9 mouse cellular contexts compared by ENCODE assay signal in genomic region chr11:61143564-61144469, GRCm38 (mm10). TPM values are rescaled to one million over a fixed set of nuclear protein-coding genes. Genes with fewer than 3 reads are reported as not detected.
DNase-seq lines count a peak whose midpoint lies in the region; ATAC-seq lines count a peak whose summit lies in the region.
"Had no signal": no experiment of that assay in that cellular context is flagged by ENCODE, and none has a peak within 500 bp of the region (broad histone marks: within the 10 kb centered on the region; RNA-seq: fewer than 3 reads in every experiment).

No protein-coding gene starts in this region.

- no peak overlapping the region for H3K27ac ChIP-seq in heart, embryonic 13.5 days (replicated peaks)
- H3K27ac ChIP-seq in brown adipose tissue, adult 24 weeks (replicated peaks; ENCODE audit: low read depth, low read length): no peak overlapping the region
- H3K27ac ChIP-seq in hindbrain, embryonic 12.5 days: no peak overlapping the region
- no peak overlapping the region for H3K27ac ChIP-seq in midbrain, embryonic 16.5 days (ENCODE audit: low read length)

- peaks cover 39% of the 10 kb centered on the region for H3K27me3 ChIP-seq in heart, embryonic 13.5 days (replicated peaks)
- H3K27me3 ChIP-seq in hindbrain, embryonic 12.5 days: peaks cover 26% of the 10 kb centered on the region
- no peaks in the 10 kb centered on the region for H3K27me3 ChIP-seq in midbrain, embryonic 16.5 days (ENCODE audit: control insufficient read depth, insufficient read depth, low read depth, low read length)

- no peak for ATAC-seq in heart, embryonic 13.5 days (ENCODE audit: extremely low read depth, insufficient number of reproducible peaks, low FRiP score, low TSS enrichment)
- ATAC-seq in hindbrain, embryonic 12.5 days (ENCODE audit: low FRiP score): no peak
- ATAC-seq in midbrain, embryonic 16.5 days: no peak

- DNase-seq in heart, postnatal 4 days: no peak
- peak; percentile 80 to 81 for DNase-seq in B cell, adult 2 months
- DNase-seq in naive thymus-derived CD4-positive, alpha-beta T cell, adult 2 months (ENCODE audit: low read depth): peak; percentile 67
- DNase-seq in cerebellum, adult 11-12 months: no peak
- DNase-seq: right cerebral cortex, postnatal 4 days had no signal

- WGBS in heart, embryonic 13.5 days: 51% methylated on average over 7 of the region's 7 CpGs
- 76% methylated on average over 7 of the region's 7 CpGs for WGBS in hindbrain, embryonic 12.5 days
- WGBS in midbrain, embryonic 16.5 days: 81% methylated on average over 7 of the region's 7 CpGs

- no peaks in the 10 kb centered on the region for H3K36me3 ChIP-seq in heart, embryonic 13.5 days
- H3K36me3 ChIP-seq in hindbrain, embryonic 12.5 days: no peaks in the 10 kb centered on the region
- H3K36me3 ChIP-seq in midbrain, embryonic 16.5 days (ENCODE audit: control insufficient read depth, insufficient read depth, low read length): no peaks in the 10 kb centered on the region

- H3K4me3 ChIP-seq in heart, embryonic 13.5 days: no peak overlapping the region
- peak overlapping the region; percentile 52 for H3K4me3 ChIP-seq in brown adipose tissue, adult 24 weeks (ENCODE audit: insufficient read depth, low read depth, low read length)
- H3K4me3 ChIP-seq in hindbrain, embryonic 12.5 days: no peak overlapping the region
- H3K4me3 ChIP-seq in midbrain, embryonic 16.5 days (ENCODE audit: low read depth, low read length): no peak overlapping the region

- no peak overlapping the region for H3K9ac ChIP-seq in heart, embryonic 13.5 days
- H3K9ac ChIP-seq in hindbrain, embryonic 12.5 days: no peak overlapping the region
- no peak overlapping the region for H3K9ac ChIP-seq in midbrain, embryonic 16.5 days (ENCODE audit: low read depth, low read length)

- H3K4me1 ChIP-seq in heart, embryonic 13.5 days: peaks cover 24% of the 10 kb centered on the region
- no peaks in the 10 kb centered on the region; the same call in 1 of the 2 replicates for H3K4me1 ChIP-seq in brown adipose tissue, adult 24 weeks (ENCODE audit: control insufficient read depth, insufficient read depth, insufficient read length, low read length)
- peaks cover 7% of the 10 kb centered on the region; the same call in 1 of the 2 replicates for H3K4me1 ChIP-seq in hindbrain, embryonic 12.5 days
- H3K4me1 ChIP-seq in midbrain, embryonic 16.5 days (ENCODE audit: control insufficient read depth, insufficient read depth, low read length): peaks cover 7% of the 10 kb centered on the region; the same call in 1 of the 2 replicates

- H3K9me3 ChIP-seq in heart, embryonic 13.5 days: no peaks in the 10 kb centered on the region
- no peaks in the 10 kb centered on the region for H3K9me3 ChIP-seq in hindbrain, embryonic 12.5 days (replicated peaks)
- no peaks in the 10 kb centered on the region for H3K9me3 ChIP-seq in midbrain, embryonic 16.5 days (replicated peaks; ENCODE audit: control insufficient read depth, low read length, poor library complexity, severe bottlenecking)

- peak overlapping the region; percentile 19; the same call in 1 of the 2 replicates for H3K4me2 ChIP-seq in heart, embryonic 13.5 days
- no peak overlapping the region for H3K4me2 ChIP-seq in hindbrain, embryonic 12.5 days (replicated peaks)
- no peak overlapping the region for H3K4me2 ChIP-seq in midbrain, embryonic 16.5 days (ENCODE audit: low read length)

RNA-seq across cellular contexts. Expression of gene Tnfrsf13b, which starts 17.3 kb away (rescaled TPM):
- polyA plus RNA-seq in heart, embryonic 13.5 days (2015; fragmentation: Nextera tagmentation; extraction: Ambion mirVana): 1.6 and 2.4 TPM in 2 replicates
- total RNA-seq in heart, postnatal 4 days (2021): 1 to 10 TPM in 1 of 2 experiments, under 1 TPM in 1; 0.90 to 1.0 TPM
- polyA plus RNA-seq in brown adipose tissue, adult 24 weeks (2012; ENCODE audit: insufficient read depth, insufficient read length, missing spikeins): 0.87 and 1.2 TPM in 2 replicates
- 1.1 and 1.5 TPM in 2 replicates for polyA plus RNA-seq in hindbrain, embryonic 12.5 days (2016; fragmentation: Nextera tagmentation; extraction: Ambion mirVana)
- 0.94 and 1.2 TPM in 2 replicates for polyA plus RNA-seq in midbrain, embryonic 16.5 days (2015; fragmentation: Nextera tagmentation; extraction: Ambion mirVana)

RNA-seq across cellular contexts. Expression of gene Usp22, which starts 31.0 kb away (rescaled TPM):
- 69.9 and 76.1 TPM in 2 replicates for polyA plus RNA-seq in heart, embryonic 13.5 days (2015; fragmentation: Nextera tagmentation; extraction: Ambion mirVana)
- total RNA-seq in heart, postnatal 4 days (2021): 10 to 100 TPM; 65.6 to 69.4 TPM
- polyA plus RNA-seq in brown adipose tissue, adult 24 weeks (2012; ENCODE audit: insufficient read depth, insufficient read length, missing spikeins): 16.3 and 31.0 TPM in 2 replicates
- polyA plus RNA-seq in hindbrain, embryonic 12.5 days (2016; fragmentation: Nextera tagmentation; extraction: Ambion mirVana): 344 and 354 TPM in 2 replicates
- 439 and 447 TPM in 2 replicates for polyA plus RNA-seq in midbrain, embryonic 16.5 days (2015; fragmentation: Nextera tagmentation; extraction: Ambion mirVana)

Comparison
In these comparisons a context has a peak if more than half of its experiments do, and no peak if none do; other contexts are left out.
1. DNase-seq: peak in B cell, adult 2 months (2 of 2) and naive thymus-derived CD4-positive, alpha-beta T cell, adult 2 months (single experiment); none in heart, postnatal 4 days (single experiment) and cerebellum, adult 11-12 months (single experiment).